Mouse (Mus musculus): Measurements from ENCODE around the gene Prx. TPM values are rescaled to one million over a fixed set of nuclear protein-coding genes. Genes with fewer than 3 reads are reported as not detected.

Prx gene
- polyA plus RNA-seq (2014; fragmentation: Nextera tagmentation; extraction: Ambion mirVana): 1.2 and 1.3 TPM in 2 replicates

- DNase-seq (ENCODE audit: low spot score): no peak
- no peak for ATAC-seq (replicated peaks; ENCODE audit: low FRiP score)
- H3K36me3 ChIP-seq (ENCODE audit: control insufficient read depth, insufficient read depth, low read length): no peaks in the 10 kb centered on the region
- H3K4me1 ChIP-seq (replicated peaks; ENCODE audit: control insufficient read depth, insufficient read depth, low read length): no peaks in the 10 kb centered on the region
- H3K9ac ChIP-seq (ENCODE audit: low read length): no peak within 1 kb of the TSS
- WGBS: 53% methylated on average over 3 of the region's 3 CpGs
- no peaks in the 10 kb centered on the region for H3K27me3 ChIP-seq (ENCODE audit: control insufficient read depth, insufficient read depth, low read length)
- no peak within 1 kb of the TSS for H3K4me3 ChIP-seq (ENCODE audit: low read depth, low read length)
- H3K9me3 ChIP-seq (ENCODE audit: control insufficient read depth, low read length): no peaks in the 10 kb centered on the region
- H3K27ac ChIP-seq (ENCODE audit: low read depth, low read length): no peak within 1 kb of the TSS
- H3K4me2 ChIP-seq (ENCODE audit: low read depth, low read length, severe bottlenecking): no peak within 1 kb of the TSS
These were observed at the start of gene Prx for GRCm38 (mm10) chr7:27499036-27499435. TSS of gene Prx (plus strand) at chr7:27499324.

GRCm38 (mm10) chr7:27451359-27451758, 47.8 kb upstream of the Prx start:
- H3K36me3 ChIP-seq (ENCODE audit: control insufficient read depth, insufficient read depth, low read length): no peaks in the 10 kb centered on the region
- H3K4me1 ChIP-seq (replicated peaks; ENCODE audit: control insufficient read depth, insufficient read depth, low read length): peaks cover 9% of the 10 kb centered on the region; the same call in 1 of the 2 replicates
- DNase-seq (ENCODE audit: low spot score) (no peak), ATAC-seq (replicated peaks; ENCODE audit: low FRiP score) (no peak)
- no peak overlapping the region for H3K27ac ChIP-seq (ENCODE audit: low read depth, low read length)
- H3K9me3 ChIP-seq (ENCODE audit: control insufficient read depth, low read length): no peaks in the 10 kb centered on the region
- peaks cover 12% of the 10 kb centered on the region for H3K27me3 ChIP-seq (ENCODE audit: control insufficient read depth, insufficient read depth, low read length)
- H3K4me3 ChIP-seq (ENCODE audit: low read depth, low read length): no peak overlapping the region
- H3K4me2 ChIP-seq (ENCODE audit: low read depth, low read length, severe bottlenecking): no peak overlapping the region
- H3K9ac ChIP-seq (ENCODE audit: low read length): no peak overlapping the region
- 95% methylated on average over 2 of the region's 2 CpGs for WGBS

- H3K4me1 ChIP-seq (replicated peaks; ENCODE audit: control insufficient read depth, insufficient read depth, low read length): peaks cover 4% of the 10 kb centered on the region; the same call in 1 of the 2 replicates
- H3K27me3 ChIP-seq (ENCODE audit: control insufficient read depth, insufficient read depth, low read length): peaks cover 6% of the 10 kb centered on the region; the same call in 1 of the 2 replicates
- H3K36me3 ChIP-seq (ENCODE audit: control insufficient read depth, insufficient read depth, low read length): no peaks in the 10 kb centered on the region
- WGBS: 55% methylated on average over 13 of the region's 13 CpGs
- DNase-seq (ENCODE audit: low spot score) (no peak), ATAC-seq (replicated peaks; ENCODE audit: low FRiP score) (no peak)
- no peak overlapping the region for H3K9ac ChIP-seq (ENCODE audit: low read length)
- no peaks in the 10 kb centered on the region for H3K9me3 ChIP-seq (ENCODE audit: control insufficient read depth, low read length)
- no peak overlapping the region for H3K4me2 ChIP-seq (ENCODE audit: low read depth, low read length, severe bottlenecking)
- no peak overlapping the region for H3K4me3 ChIP-seq (ENCODE audit: low read depth, low read length)
- no peak overlapping the region for H3K27ac ChIP-seq (ENCODE audit: low read depth, low read length)
These were observed 46.8 kb upstream of the Prx start for GRCm38 (mm10) chr7:27452206-27452770.

GRCm38 (mm10) chr7:27454461-27455121, 44.5 kb upstream of the Prx start:
- Histone ChIP-seq H3K4me3 (ENCODE audit: low read depth, low read length) (no peak overlapping the region), H3K27ac (ENCODE audit: low read depth, low read length) (no peak overlapping the region), H3K9ac (ENCODE audit: low read length) (no peak overlapping the region), H3K36me3 (ENCODE audit: control insufficient read depth, insufficient read depth, low read length) (no peaks in the 10 kb centered on the region), H3K4me1 (replicated peaks; ENCODE audit: control insufficient read depth, insufficient read depth, low read length) (no peaks in the 10 kb centered on the region), H3K4me2 (ENCODE audit: low read depth, low read length, severe bottlenecking) (no peak overlapping the region), H3K9me3 (ENCODE audit: control insufficient read depth, low read length) (no peaks in the 10 kb centered on the region), H3K27me3 (ENCODE audit: control insufficient read depth, insufficient read depth, low read length) (no peaks in the 10 kb centered on the region)
- 85% methylated on average over 10 of the region's 10 CpGs for WGBS
- DNase-seq (ENCODE audit: low spot score) (no peak), ATAC-seq (replicated peaks; ENCODE audit: low FRiP score) (no peak)

- Histone ChIP-seq H3K4me1 (replicated peaks; ENCODE audit: control insufficient read depth, insufficient read depth, low read length) (no peaks in the 10 kb centered on the region), H3K27ac (ENCODE audit: low read depth, low read length) (no peak overlapping the region), H3K4me2 (ENCODE audit: low read depth, low read length, severe bottlenecking) (no peak overlapping the region), H3K27me3 (ENCODE audit: control insufficient read depth, insufficient read depth, low read length) (no peaks in the 10 kb centered on the region), H3K9me3 (ENCODE audit: control insufficient read depth, low read length) (no peaks in the 10 kb centered on the region), H3K4me3 (ENCODE audit: low read depth, low read length) (no peak overlapping the region), H3K36me3 (ENCODE audit: control insufficient read depth, insufficient read depth, low read length) (no peaks in the 10 kb centered on the region), H3K9ac (ENCODE audit: low read length) (no peak overlapping the region)
- ATAC-seq (replicated peaks; ENCODE audit: low FRiP score) (no peak), DNase-seq (ENCODE audit: low spot score) (no peak)
- WGBS: 90% methylated on average over 3 of the region's 3 CpGs
These were observed 43.9 kb upstream of the Prx start for GRCm38 (mm10) chr7:27455273-27455672.

GRCm38 (mm10) chr7:27458614-27459013, 40.5 kb upstream of the Prx start:
- ATAC-seq (replicated peaks; ENCODE audit: low FRiP score): no peak
- H3K36me3 ChIP-seq (ENCODE audit: control insufficient read depth, insufficient read depth, low read length): no peaks in the 10 kb centered on the region
- DNase-seq (ENCODE audit: low spot score): no peak
- no peak overlapping the region for H3K4me2 ChIP-seq (ENCODE audit: low read depth, low read length, severe bottlenecking)
- no peak overlapping the region for H3K27ac ChIP-seq (ENCODE audit: low read depth, low read length)
- 81% methylated on average over 4 of the region's 4 CpGs for WGBS
- H3K4me1 ChIP-seq (replicated peaks; ENCODE audit: control insufficient read depth, insufficient read depth, low read length): no peaks in the 10 kb centered on the region
- no peak overlapping the region for H3K9ac ChIP-seq (ENCODE audit: low read length)
- no peak overlapping the region for H3K4me3 ChIP-seq (ENCODE audit: low read depth, low read length)
- H3K27me3 ChIP-seq (ENCODE audit: control insufficient read depth, insufficient read depth, low read length): no peaks in the 10 kb centered on the region
- H3K9me3 ChIP-seq (ENCODE audit: control insufficient read depth, low read length): no peaks in the 10 kb centered on the region

- H3K27ac ChIP-seq (ENCODE audit: low read depth, low read length): no peak overlapping the region
- no peak overlapping the region for H3K4me3 ChIP-seq (ENCODE audit: low read depth, low read length)
- no peak overlapping the region for H3K4me2 ChIP-seq (ENCODE audit: low read depth, low read length, severe bottlenecking)
- no peak for DNase-seq (ENCODE audit: low spot score)
- H3K36me3 ChIP-seq (ENCODE audit: control insufficient read depth, insufficient read depth, low read length): no peaks in the 10 kb centered on the region
- H3K27me3 ChIP-seq (ENCODE audit: control insufficient read depth, insufficient read depth, low read length): no peaks in the 10 kb centered on the region
- no peak for ATAC-seq (replicated peaks; ENCODE audit: low FRiP score)
- H3K4me1 ChIP-seq (replicated peaks; ENCODE audit: control insufficient read depth, insufficient read depth, low read length): no peaks in the 10 kb centered on the region
- no peaks in the 10 kb centered on the region for H3K9me3 ChIP-seq (ENCODE audit: control insufficient read depth, low read length)
- 96% methylated on average over 5 of the region's 5 CpGs for WGBS
- no peak overlapping the region for H3K9ac ChIP-seq (ENCODE audit: low read length)
These were observed 39.5 kb upstream of the Prx start for GRCm38 (mm10) chr7:27459640-27460039.

GRCm38 (mm10) chr7:27460477-27460876, 38.6 kb upstream of the Prx start:
- H3K9me3 ChIP-seq (ENCODE audit: control insufficient read depth, low read length): no peaks in the 10 kb centered on the region
- H3K4me2 ChIP-seq (ENCODE audit: low read depth, low read length, severe bottlenecking): no peak overlapping the region
- H3K27ac ChIP-seq (ENCODE audit: low read depth, low read length): no peak overlapping the region
- 88% methylated on average over 6 of the region's 6 CpGs for WGBS
- no peak overlapping the region for H3K9ac ChIP-seq (ENCODE audit: low read length)
- H3K27me3 ChIP-seq (ENCODE audit: control insufficient read depth, insufficient read depth, low read length): no peaks in the 10 kb centered on the region
- no peaks in the 10 kb centered on the region for H3K4me1 ChIP-seq (replicated peaks; ENCODE audit: control insufficient read depth, insufficient read depth, low read length)
- H3K4me3 ChIP-seq (ENCODE audit: low read depth, low read length): no peak overlapping the region
- H3K36me3 ChIP-seq (ENCODE audit: control insufficient read depth, insufficient read depth, low read length): no peaks in the 10 kb centered on the region
- DNase-seq (ENCODE audit: low spot score) (no peak), ATAC-seq (replicated peaks; ENCODE audit: low FRiP score) (no peak)

- H3K9me3 ChIP-seq (ENCODE audit: control insufficient read depth, low read length): no peaks in the 10 kb centered on the region
- H3K36me3 ChIP-seq (ENCODE audit: control insufficient read depth, insufficient read depth, low read length): no peaks in the 10 kb centered on the region
- WGBS: 46% methylated on average over 4 of the region's 4 CpGs
- DNase-seq (ENCODE audit: low spot score): no peak
- no peak overlapping the region for H3K4me2 ChIP-seq (ENCODE audit: low read depth, low read length, severe bottlenecking)
- no peak overlapping the region for H3K9ac ChIP-seq (ENCODE audit: low read length)
- no peak overlapping the region for H3K4me3 ChIP-seq (ENCODE audit: low read depth, low read length)
- no peak for ATAC-seq (replicated peaks; ENCODE audit: low FRiP score)
- H3K27ac ChIP-seq (ENCODE audit: low read depth, low read length): no peak overlapping the region
- H3K27me3 ChIP-seq (ENCODE audit: control insufficient read depth, insufficient read depth, low read length): no peaks in the 10 kb centered on the region
- H3K4me1 ChIP-seq (replicated peaks; ENCODE audit: control insufficient read depth, insufficient read depth, low read length): no peaks in the 10 kb centered on the region
These were observed 31.5 kb upstream of the Prx start for GRCm38 (mm10) chr7:27467648-27468047.
